Mouse (Mus musculus) fibroblast of lung, adult 2 months (primary cell): ENCODE results near the gene Mdm2.
"Not testable (repeated sequence)": the region's sequence is repeated elsewhere in the genome, so short reads cannot be mapped to it uniquely, and the experiment has no call there.

ENCODE experiments used
- DNase-seq: peaks from one replicate; pipeline ENCODE4 v3.0.0-alpha.2; 2011; ENCODE audit warnings: low read depth

Mdm2 gene

GRCm38 (mm10) chr10:117710604-117711141, at the start of gene Mdm2:
Gene Mdm2 (minus strand): TSS chr10:117710758.
- peak; percentile 69 for DNase-seq

- DNase-seq: no peak
Observed at GRCm38 (mm10) chr10:117759844-117760630, 49.5 kb upstream of the Mdm2 start.

GRCm38 (mm10) chr10:117758749-117759727, 48.5 kb upstream of the Mdm2 start:
- no peak for DNase-seq

- DNase-seq: not testable (repeated sequence)
Observed at GRCm38 (mm10) chr10:117758344-117758743, 47.8 kb upstream of the Mdm2 start.

GRCm38 (mm10) chr10:117757796-117758342, 47.3 kb upstream of the Mdm2 start:
- DNase-seq: no peak

- DNase-seq: no peak
Observed at GRCm38 (mm10) chr10:117757259-117757658, 46.7 kb upstream of the Mdm2 start.

GRCm38 (mm10) chr10:117756784-117757183, 46.2 kb upstream of the Mdm2 start:
- DNase-seq: no peak

- DNase-seq: no peak
Observed at GRCm38 (mm10) chr10:117755799-117756467, 45.4 kb upstream of the Mdm2 start.

- no peak for DNase-seq
Observed at GRCm38 (mm10) chr10:117755086-117755798, 44.7 kb upstream of the Mdm2 start.

GRCm38 (mm10) chr10:117754609-117754940, 44.0 kb upstream of the Mdm2 start:
- DNase-seq: no peak

- no peak for DNase-seq
Observed at GRCm38 (mm10) chr10:117753711-117754608, 43.4 kb upstream of the Mdm2 start.

- no peak for DNase-seq
Observed at GRCm38 (mm10) chr10:117752851-117753647, 42.5 kb upstream of the Mdm2 start.

GRCm38 (mm10) chr10:117752304-117752821, 41.8 kb upstream of the Mdm2 start:
- DNase-seq: no peak

- DNase-seq: no peak
Observed at GRCm38 (mm10) chr10:117751744-117752143, 41.2 kb upstream of the Mdm2 start.

- DNase-seq: no peak
Observed at GRCm38 (mm10) chr10:117751282-117751610, 40.7 kb upstream of the Mdm2 start.

- DNase-seq: no peak
Observed at GRCm38 (mm10) chr10:117750529-117751281, 40.1 kb upstream of the Mdm2 start.

- DNase-seq: no peak
Observed at GRCm38 (mm10) chr10:117749787-117750343, 39.3 kb upstream of the Mdm2 start.
